Mouse (Mus musculus) neural tube, embryonic 14.5 days (tissue): ENCODE measurements around the gene Ntsr2. TPM values are rescaled to one million over a fixed set of nuclear protein-coding genes. Genes with fewer than 3 reads are reported as not detected.

Source experiments
- ATAC-seq: fragments of 200-750 bp; cut with Nextera tagmentation; 2 replicates; pipeline ENCODE4 v1.8.0; 2017; ENCODE audit warnings: low read depth, mild to moderate bottlenecking, moderate TSS enrichment, moderate library complexity
- H3K27ac ChIP-seq: fragments of 300-500 bp; sonication (generic); 2 replicates; pipeline ENCODE4 v1.5.1; 2014; ENCODE audit warnings: low read depth, mild to moderate bottlenecking, control low read depth, low read length, moderate library complexity, mixed read lengths
- H3K27me3 ChIP-seq: fragments of 300-500 bp; sonication (generic); 2 replicates; pipeline ENCODE4 v1.6.1; 2014; ENCODE audit warnings: low read length; ENCODE audit not compliant: control insufficient read depth, insufficient read depth
- H3K36me3 ChIP-seq: fragments of 300-500 bp; sonication (generic); 2 replicates; pipeline ENCODE4 v1.6.1; 2014; ENCODE audit warnings: low read length, mixed read lengths; ENCODE audit not compliant: control insufficient read depth, insufficient read depth
- H3K4me1 ChIP-seq: fragments of 300-500 bp; sonication (generic); 2 replicates; pipeline ENCODE4 v1.6.1; 2014; ENCODE audit warnings: low read length; ENCODE audit not compliant: control insufficient read depth, insufficient read depth
- H3K4me2 ChIP-seq: fragments of 300-500 bp; sonication (generic); 2 replicates; pipeline ENCODE4 v1.6.1; 2014; ENCODE audit warnings: mild to moderate bottlenecking, low read depth, low read length, control low read depth
- H3K4me3 ChIP-seq: fragments of 300-500 bp; sonication (generic); 2 replicates; pipeline ENCODE4 v1.5.1; 2014; ENCODE audit warnings: low read depth, low read length, control low read depth, mixed read lengths
- H3K9ac ChIP-seq: fragments of 300-500 bp; sonication (generic); replicated peaks from 2 replicates; pipeline ENCODE4 v1.6.1; 2014; ENCODE audit warnings: low read depth, mild to moderate bottlenecking, control low read depth, low read length, mixed read lengths
- H3K9me3 ChIP-seq: fragments of 300-500 bp; sonication (generic); 2 replicates; pipeline ENCODE4 v1.6.1; 2016; ENCODE audit warnings: low read length; ENCODE audit not compliant: control insufficient read depth
- WGBS: fragments of 180-500 bp; shearing (Covaris S2); extraction: QIAGEN DNeasy Blood & Tissue Kit; methylation state at CpG from one replicate; pipeline ENCODE4 v1.1.7; 2014; 5-methylcytosine and 5-hydroxymethylcytosine counted together
- polyA plus RNA-seq: library from polyadenylated mRNA; unstranded; fragments of >200 nt; fragmentation: Nextera tagmentation; extraction: Ambion mirVana; gene quantifications from 2 replicates; pipeline ENCODE4 v1.2.1, GENCODE M21; 2014

Gene Ntsr2
- polyA plus RNA-seq, 1 experiment from 2014 or later: 2.3 TPM

DNA sequence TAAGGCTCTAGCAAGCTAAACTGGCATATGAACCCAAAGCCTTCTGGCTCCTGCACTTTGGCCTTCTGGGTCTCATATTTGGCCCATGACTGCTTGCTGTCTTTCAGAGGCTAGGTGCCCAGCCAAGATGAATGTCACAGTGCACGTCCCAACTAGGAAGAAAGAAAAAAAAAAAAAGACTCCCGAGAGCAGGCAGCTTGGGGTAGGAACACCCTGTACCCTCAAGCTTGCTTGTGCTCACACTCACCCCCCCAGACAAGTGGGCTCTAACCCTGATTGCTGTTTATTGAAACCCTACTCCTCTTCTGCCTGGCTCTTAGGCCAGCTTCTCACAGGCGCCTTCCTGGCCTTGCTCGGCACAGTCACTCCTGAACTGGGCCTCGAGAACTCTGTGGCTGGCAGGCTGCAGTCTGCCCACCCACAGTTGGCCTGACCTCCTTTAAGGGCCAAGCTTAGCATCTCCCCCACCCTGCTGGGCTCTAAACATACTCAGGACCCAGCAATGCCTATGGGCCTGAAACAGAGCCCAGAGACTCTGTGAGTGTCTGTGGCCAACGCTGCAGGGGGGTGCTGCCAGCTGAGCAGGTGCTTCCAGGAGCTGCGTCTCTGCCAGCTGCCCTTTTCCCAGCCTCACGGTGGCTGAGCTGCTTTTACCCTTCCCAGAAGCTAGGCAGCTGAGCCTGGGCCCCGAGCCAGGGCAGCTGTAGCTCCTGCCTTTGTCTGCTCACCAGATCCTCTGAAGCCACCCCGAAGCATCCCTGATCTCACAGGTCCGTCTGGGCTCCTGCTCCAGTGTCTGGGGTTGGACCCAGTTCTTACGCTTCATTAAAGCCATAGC lies 9.5 kb upstream of the Ntsr2 start:
- H3K4me2 ChIP-seq: no peak overlapping the region
- peak; percentile 89 for ATAC-seq
- no peaks in the 10 kb centered on the region for H3K4me1 ChIP-seq
- H3K9me3 ChIP-seq: no peaks in the 10 kb centered on the region
- peak overlapping the region; percentile 60 for H3K27ac ChIP-seq
- 30% methylated on average over 12 of the region's 12 CpGs for WGBS
- H3K4me3 ChIP-seq: no peak overlapping the region
- no peak overlapping the region for H3K9ac ChIP-seq
- H3K27me3 ChIP-seq: no peaks in the 10 kb centered on the region
- H3K36me3 ChIP-seq: no peaks in the 10 kb centered on the region

DNA sequence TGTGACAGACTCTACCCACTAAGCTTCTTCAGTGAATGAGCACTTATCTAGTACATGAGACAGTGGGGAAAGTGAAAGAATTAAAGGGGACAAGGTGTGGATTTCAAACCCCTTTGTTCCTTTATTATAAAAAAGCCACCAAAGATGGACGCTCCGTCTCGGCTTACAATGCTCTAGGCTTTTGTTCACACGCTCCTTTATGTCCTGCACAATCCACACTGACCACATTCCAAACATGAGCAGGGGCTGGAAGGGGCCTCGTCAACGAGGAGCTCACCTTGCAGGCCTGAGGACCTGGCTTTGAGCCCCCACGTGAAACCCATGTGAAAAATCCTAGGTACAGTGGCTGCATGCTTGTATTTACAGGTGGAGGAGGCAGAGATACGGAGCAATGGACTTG lies 8.5 kb upstream of the Ntsr2 start:
- no peaks in the 10 kb centered on the region for H3K4me1 ChIP-seq
- no peaks in the 10 kb centered on the region for H3K27me3 ChIP-seq
- H3K9ac ChIP-seq: no peak overlapping the region
- H3K9me3 ChIP-seq: no peaks in the 10 kb centered on the region
- H3K4me3 ChIP-seq: no peak overlapping the region
- no peak for ATAC-seq
- H3K27ac ChIP-seq: peak overlapping the region; percentile 60; the same call in 1 of the 2 replicates
- no peaks in the 10 kb centered on the region for H3K36me3 ChIP-seq
- H3K4me2 ChIP-seq: no peak overlapping the region
- WGBS: 50% methylated on average over 8 of the region's 8 CpGs

DNA sequence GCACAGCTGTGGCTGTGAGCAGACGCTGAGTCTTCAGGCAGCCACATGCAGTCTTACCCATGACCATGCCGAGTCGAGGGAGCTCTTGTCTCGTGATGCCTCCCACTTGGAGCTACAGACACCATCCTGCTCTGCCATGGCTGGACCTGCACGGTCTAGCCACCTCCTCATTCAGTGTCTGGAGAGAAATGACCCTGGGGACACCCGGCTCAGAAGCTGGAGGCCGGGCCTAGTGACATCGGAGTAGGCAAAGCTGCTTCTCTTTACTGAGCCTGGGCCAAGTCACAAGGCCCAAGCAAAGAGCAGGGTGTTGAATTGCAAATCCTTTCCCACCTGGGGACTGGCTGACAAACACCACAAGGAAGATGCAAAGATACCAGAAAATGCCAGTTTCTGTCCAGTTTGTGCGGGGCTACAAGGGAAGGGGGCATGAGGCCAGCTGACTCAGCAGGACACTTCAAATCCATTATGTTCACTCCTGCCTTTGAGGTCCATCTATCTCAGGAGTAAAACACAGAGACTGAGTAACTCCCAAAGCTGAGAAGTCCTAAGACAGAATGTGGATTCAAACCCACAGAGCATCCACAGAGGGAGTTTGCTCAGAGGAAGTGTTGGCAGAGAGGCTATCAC lies 6.3 kb upstream of the Ntsr2 start:
- no peak overlapping the region for H3K27ac ChIP-seq
- no peaks in the 10 kb centered on the region for H3K9me3 ChIP-seq
- no peak overlapping the region for H3K4me2 ChIP-seq
- WGBS: 61% methylated on average over 9 of the region's 9 CpGs
- no peak for ATAC-seq
- no peak overlapping the region for H3K4me3 ChIP-seq
- H3K27me3 ChIP-seq: no peaks in the 10 kb centered on the region
- no peaks in the 10 kb centered on the region for H3K4me1 ChIP-seq
- H3K36me3 ChIP-seq: no peaks in the 10 kb centered on the region
- no peak overlapping the region for H3K9ac ChIP-seq

DNA sequence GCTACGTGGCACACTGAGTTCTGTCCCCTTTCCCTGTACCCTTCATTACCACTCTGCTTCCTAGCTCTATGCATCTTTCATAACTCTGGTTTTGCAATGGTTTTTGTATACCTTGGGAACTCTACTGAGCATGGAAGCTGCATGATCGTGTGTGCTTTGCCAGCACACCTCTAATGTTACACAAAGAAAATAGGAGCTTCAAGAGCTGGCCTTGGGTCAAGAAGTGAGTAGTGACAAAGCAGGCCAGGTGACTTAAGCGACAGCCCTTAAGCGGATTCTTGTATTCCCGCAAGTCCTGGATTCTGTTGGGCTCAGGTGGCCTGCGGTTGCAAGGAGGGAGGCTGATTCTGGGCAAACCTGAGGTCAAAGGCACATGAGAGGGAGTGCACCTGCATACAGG lies 4.9 kb upstream of the Ntsr2 start:
- no peak overlapping the region for H3K27ac ChIP-seq
- H3K4me1 ChIP-seq: peaks cover 2% of the 10 kb centered on the region; the same call in 1 of the 2 replicates
- ATAC-seq: no peak
- no peak overlapping the region for H3K4me2 ChIP-seq
- H3K9ac ChIP-seq: no peak overlapping the region
- H3K27me3 ChIP-seq: peaks cover 1% of the 10 kb centered on the region; the same call in 1 of the 2 replicates
- 92% methylated on average over 6 of the region's 6 CpGs for WGBS
- no peaks in the 10 kb centered on the region for H3K36me3 ChIP-seq
- H3K4me3 ChIP-seq: no peak overlapping the region
- no peaks in the 10 kb centered on the region for H3K9me3 ChIP-seq

DNA sequence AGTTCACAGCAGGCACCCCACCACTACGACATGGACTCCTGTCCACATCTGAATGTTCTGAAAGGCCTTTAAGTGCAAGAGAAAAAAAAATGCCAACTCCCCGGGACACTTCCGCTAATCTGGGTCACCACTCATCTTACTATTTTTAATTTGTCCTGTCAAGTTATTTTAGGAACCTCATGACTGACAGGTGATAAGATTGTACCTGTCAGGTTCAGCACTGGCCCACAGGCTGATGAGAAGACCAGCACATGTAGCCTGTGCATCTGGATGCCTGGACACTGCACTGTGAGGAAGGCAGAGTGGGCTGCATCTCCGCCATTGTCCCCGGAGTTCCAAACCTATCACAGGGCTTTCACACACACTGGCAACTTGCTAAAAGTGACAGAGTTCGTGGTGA lies 3.4 kb upstream of the Ntsr2 start:
- ATAC-seq: no peak
- peaks cover 6% of the 10 kb centered on the region for H3K27me3 ChIP-seq
- no peaks in the 10 kb centered on the region for H3K36me3 ChIP-seq
- no peaks in the 10 kb centered on the region for H3K9me3 ChIP-seq
- no peak overlapping the region for H3K27ac ChIP-seq
- 89% methylated on average over 6 of the region's 6 CpGs for WGBS
- no peak overlapping the region for H3K9ac ChIP-seq
- H3K4me2 ChIP-seq: no peak overlapping the region
- no peak overlapping the region for H3K4me3 ChIP-seq
- H3K4me1 ChIP-seq: peaks cover 3% of the 10 kb centered on the region; the same call in 1 of the 2 replicates

DNA sequence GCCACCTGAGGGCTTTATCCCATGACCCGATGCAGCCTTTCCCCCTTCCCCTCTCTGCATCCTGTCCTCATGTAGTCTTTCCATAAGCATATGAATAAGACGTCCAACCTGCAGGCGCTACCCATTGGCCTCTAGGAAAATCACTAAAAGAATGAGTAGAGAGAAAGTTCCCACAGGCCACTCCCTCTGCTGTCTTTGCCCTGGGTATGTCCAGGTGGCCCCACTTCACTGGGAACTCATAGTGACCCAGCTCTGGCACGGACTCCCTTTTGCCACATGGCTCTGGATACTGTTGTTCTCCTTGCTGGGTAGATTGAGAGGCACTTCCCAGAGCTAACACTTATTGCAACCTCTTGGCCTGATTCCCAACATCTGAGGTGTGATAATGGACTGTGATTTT lies 2.4 kb downstream of the Ntsr2 start:
- no peak for ATAC-seq
- peaks cover 3% of the 10 kb centered on the region; the same call in 1 of the 2 replicates for H3K4me1 ChIP-seq
- no peaks in the 10 kb centered on the region for H3K9me3 ChIP-seq
- 83% methylated on average over 4 of the region's 4 CpGs for WGBS
- H3K4me3 ChIP-seq: no peak overlapping the region
- peaks cover 9% of the 10 kb centered on the region for H3K27me3 ChIP-seq
- H3K4me2 ChIP-seq: no peak overlapping the region
- no peak overlapping the region for H3K27ac ChIP-seq
- H3K36me3 ChIP-seq: no peaks in the 10 kb centered on the region
- no peak overlapping the region for H3K9ac ChIP-seq

DNA sequence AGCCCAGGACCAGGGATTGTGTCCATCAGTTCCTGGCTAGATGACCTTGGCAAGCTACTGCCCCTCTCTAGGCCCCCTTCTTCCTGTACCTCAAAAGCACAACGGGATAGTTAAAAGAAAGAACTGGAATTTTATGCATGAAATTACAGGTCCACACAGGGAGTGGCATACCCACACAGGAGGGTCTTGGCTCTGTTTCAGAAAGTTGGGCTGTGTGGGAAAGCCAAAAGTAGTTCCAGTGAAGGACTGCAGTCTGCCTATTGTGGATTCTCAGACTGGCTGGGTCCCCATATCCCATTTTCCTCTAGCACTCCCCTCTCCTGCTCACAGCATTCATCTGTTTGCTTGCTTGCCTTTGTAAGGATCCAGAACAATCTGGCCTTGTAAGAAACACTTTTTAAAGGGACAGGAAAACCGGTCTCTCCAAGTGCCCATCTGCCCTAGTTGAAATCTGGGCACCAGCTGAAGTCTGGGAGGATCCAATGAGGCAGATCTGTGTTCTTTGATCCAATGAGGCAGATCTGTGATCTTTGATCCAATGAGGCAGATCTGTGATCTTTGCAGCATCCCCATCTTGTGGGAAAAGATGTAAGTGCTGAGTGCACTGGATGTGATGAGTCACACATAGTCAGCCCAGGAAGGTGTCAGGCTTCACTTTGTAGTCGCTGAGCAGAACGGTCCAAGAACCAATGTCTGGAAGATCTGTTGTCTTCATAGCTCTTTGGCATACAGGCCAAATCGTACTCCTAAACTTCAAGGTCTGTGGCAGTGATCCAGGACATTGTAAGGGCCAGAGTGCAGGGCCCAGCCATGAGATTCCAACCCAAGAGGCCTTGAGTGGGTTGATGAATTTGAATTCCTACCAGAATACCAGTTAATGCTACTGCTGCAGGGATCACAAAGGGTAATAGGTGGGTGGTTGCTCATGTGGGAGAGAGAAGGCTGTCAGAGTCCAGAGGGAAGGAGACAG lies 4.0 kb downstream of the Ntsr2 start:
- no peaks in the 10 kb centered on the region for H3K36me3 ChIP-seq
- WGBS: 80% methylated on average over 5 of the region's 5 CpGs
- no peaks in the 10 kb centered on the region for H3K9me3 ChIP-seq
- no peak for ATAC-seq
- H3K4me2 ChIP-seq: no peak overlapping the region
- H3K27ac ChIP-seq: no peak overlapping the region
- H3K27me3 ChIP-seq: peaks cover 9% of the 10 kb centered on the region
- H3K4me3 ChIP-seq: no peak overlapping the region
- H3K4me1 ChIP-seq: peaks cover 3% of the 10 kb centered on the region; the same call in 1 of the 2 replicates
- H3K9ac ChIP-seq: no peak overlapping the region

DNA sequence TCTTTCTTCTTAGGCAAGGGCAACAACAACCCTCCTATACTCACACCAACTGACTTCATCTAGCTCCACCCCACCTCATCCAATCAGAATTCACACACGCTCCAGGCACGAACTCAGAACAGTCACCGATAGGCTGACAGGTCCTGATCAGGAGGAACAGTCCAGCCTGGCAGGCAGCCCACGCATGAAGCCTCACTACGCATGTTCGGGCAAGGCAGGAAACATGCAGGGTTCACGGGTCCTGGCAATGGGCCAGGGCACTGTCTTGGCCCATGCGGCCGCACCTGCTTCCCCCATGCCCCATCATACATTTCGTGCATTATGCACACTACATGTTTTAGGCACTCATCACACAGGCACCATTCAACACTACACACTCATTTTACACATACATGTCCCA lies 8.3 kb downstream of the Ntsr2 start:
- Histone ChIP-seq H3K27me3 (no peaks in the 10 kb centered on the region), H3K4me1 (no peaks in the 10 kb centered on the region), H3K4me3 (no peak overlapping the region), H3K27ac (no peak overlapping the region), H3K9ac (no peak overlapping the region), H3K9me3 (no peaks in the 10 kb centered on the region), H3K4me2 (no peak overlapping the region), H3K36me3 (no peaks in the 10 kb centered on the region)
- WGBS: 85% methylated on average over 10 of the region's 10 CpGs
- ATAC-seq: no peak
